Mouse (Mus musculus) hindbrain, embryonic 11.5 days (tissue): ENCODE data around the gene Tmem211. TPM values are rescaled to one million over a fixed set of nuclear protein-coding genes. Genes with fewer than 3 reads are reported as not detected.

ENCODE experiments used
- ATAC-seq: fragments of 200-750 bp; cut with Nextera tagmentation; 2 replicates; pipeline ENCODE4 v1.8.0; 2017; ENCODE audit warnings: mild to moderate bottlenecking, moderate TSS enrichment, moderate library complexity; ENCODE audit not compliant: low FRiP score
- DNase-seq: peaks from one replicate; pipeline ENCODE4 v3.0.0-alpha.2; 2015; ENCODE audit warnings: low spot score
- H3K27ac ChIP-seq: fragments of 300-500 bp; sonication (generic); 2 replicates; pipeline ENCODE4 v1.5.1; 2014; ENCODE audit warnings: mild to moderate bottlenecking, low read depth, low read length
- H3K27me3 ChIP-seq: fragments of 300-500 bp; sonication (generic); 2 replicates; pipeline ENCODE4 v1.6.1; 2014; ENCODE audit warnings: mild to moderate bottlenecking, low read length, moderate library complexity, mixed read lengths; ENCODE audit not compliant: control insufficient read depth, insufficient read depth
- H3K36me3 ChIP-seq: fragments of 300-500 bp; sonication (generic); 2 replicates; pipeline ENCODE4 v1.6.1; 2014; ENCODE audit warnings: mild to moderate bottlenecking, low read length, moderate library complexity, mixed read lengths; ENCODE audit not compliant: control insufficient read depth, insufficient read depth
- H3K4me1 ChIP-seq: fragments of 300-500 bp; sonication (generic); replicated peaks from 2 replicates; pipeline ENCODE4 v1.6.1; 2014; ENCODE audit warnings: low read length, mixed read lengths; ENCODE audit not compliant: control insufficient read depth, insufficient read depth
- H3K4me2 ChIP-seq: fragments of 300-500 bp; sonication (generic); replicated peaks from 2 replicates; pipeline ENCODE4 v1.6.1; 2014; ENCODE audit warnings: mild to moderate bottlenecking, low read depth, low read length
- H3K4me3 ChIP-seq: fragments of 300-500 bp; sonication (generic); 2 replicates; pipeline ENCODE4 v1.5.1; 2014; ENCODE audit warnings: low read depth, low read length
- H3K9ac ChIP-seq: fragments of 300-500 bp; sonication (generic); 2 replicates; pipeline ENCODE4 v1.6.1; 2014; ENCODE audit warnings: low read depth, low read length
- H3K9me3 ChIP-seq: fragments of 300-500 bp; sonication (generic); 2 replicates; pipeline ENCODE4 v1.6.1; 2016; ENCODE audit warnings: low read length; ENCODE audit not compliant: control insufficient read depth
- WGBS: fragments of 180-500 bp; shearing (Covaris S2); extraction: QIAGEN DNeasy Blood & Tissue Kit; methylation state at CpG from one replicate; pipeline ENCODE4 v1.1.7; 2014; 5-methylcytosine and 5-hydroxymethylcytosine counted together
- polyA plus RNA-seq: library from polyadenylated mRNA; unstranded; fragments of >200 nt; fragmentation: Nextera tagmentation; extraction: Ambion mirVana; gene quantifications from 2 replicates; pipeline ENCODE4 v1.2.1, GENCODE M21; 2014

The Tmem211 gene
- polyA plus RNA-seq, 1 experiment from 2014 or later, result not detected

DNA sequence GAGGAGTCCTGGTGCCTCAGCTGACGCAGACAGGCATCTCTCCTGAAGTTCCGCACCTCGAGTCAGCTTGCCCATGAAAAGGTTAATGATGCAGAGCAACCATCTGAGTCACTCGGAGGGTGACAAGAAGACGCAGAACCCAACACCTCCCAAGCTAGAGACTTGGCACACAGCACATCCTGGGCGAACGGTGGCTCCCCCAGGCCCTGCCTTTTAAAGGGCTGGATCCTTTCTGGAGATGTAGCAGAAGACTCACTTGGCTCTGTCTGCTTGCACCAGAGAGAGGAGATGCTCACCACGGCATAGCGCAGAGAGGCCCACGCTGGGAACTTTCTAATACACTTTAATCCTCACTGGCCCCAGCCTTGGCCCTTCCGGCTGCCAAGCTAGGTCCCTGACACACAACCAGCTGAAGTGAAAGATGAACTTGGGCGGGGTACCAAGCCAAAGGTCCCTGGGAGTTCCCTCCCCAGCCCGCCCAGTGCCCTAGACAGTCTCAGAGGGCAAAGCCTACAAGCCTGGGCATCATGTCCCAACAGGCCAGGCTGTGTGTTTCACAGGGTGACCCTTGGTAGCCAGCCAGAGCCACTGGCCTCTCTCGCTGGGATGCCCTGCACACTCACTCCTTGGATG, 10.3 kb upstream of the Tmem211 start:
- Histone ChIP-seq H3K4me2 (no peak overlapping the region), H3K36me3 (no peaks in the 10 kb centered on the region), H3K4me1 (no peaks in the 10 kb centered on the region), H3K27ac (no peak overlapping the region), H3K9ac (no peak overlapping the region), H3K9me3 (no peaks in the 10 kb centered on the region), H3K4me3 (no peak overlapping the region), H3K27me3 (no peaks in the 10 kb centered on the region)
- DNase-seq (no peak), ATAC-seq (no peak)
- WGBS, result 83% methylated on average over 14 of the region's 14 CpGs

DNA sequence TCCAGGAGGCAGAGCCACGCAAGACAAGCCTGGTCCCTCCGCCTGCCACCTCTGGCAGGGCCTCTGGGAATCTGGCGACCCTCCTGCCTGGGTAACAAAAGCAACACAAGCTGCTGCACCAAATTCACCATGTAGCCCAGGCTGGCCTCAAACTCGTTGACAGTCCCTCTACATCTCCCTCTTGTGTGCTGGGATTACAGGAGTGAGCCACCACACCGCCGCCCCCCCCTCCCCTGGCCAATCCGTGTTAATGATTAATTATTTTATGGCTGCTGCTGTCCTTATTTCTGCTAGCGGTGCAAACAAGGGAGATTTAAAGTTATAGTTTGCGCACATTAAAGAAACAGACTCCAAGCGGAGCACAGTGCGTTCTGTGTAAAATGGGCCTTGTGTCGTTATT, 9.6 kb upstream of the Tmem211 start:
- DNase-seq (no peak), ATAC-seq (no peak)
- Histone ChIP-seq H3K27me3 (no peaks in the 10 kb centered on the region), H3K9ac (no peak overlapping the region), H3K36me3 (no peaks in the 10 kb centered on the region), H3K4me3 (no peak overlapping the region), H3K4me2 (no peak overlapping the region), H3K9me3 (no peaks in the 10 kb centered on the region), H3K4me1 (no peaks in the 10 kb centered on the region), H3K27ac (no peak overlapping the region)
- 80% methylated on average over 12 of the region's 12 CpGs for WGBS

- H3K4me2 ChIP-seq, result no peak overlapping the region
- DNase-seq (no peak), ATAC-seq (no peak)
- H3K4me1 ChIP-seq, result no peaks in the 10 kb centered on the region
- H3K4me3 ChIP-seq, result no peak overlapping the region
- no peaks in the 10 kb centered on the region for H3K27me3 ChIP-seq
- no peak overlapping the region for H3K27ac ChIP-seq
- no peaks in the 10 kb centered on the region for H3K36me3 ChIP-seq
- no peak overlapping the region for H3K9ac ChIP-seq
- 84% methylated on average over 17 of the region's 17 CpGs for WGBS
- H3K9me3 ChIP-seq, result no peaks in the 10 kb centered on the region
These were observed 8.0 kb upstream of the Tmem211 start for GRCm38 (mm10) chr5:113218617-113219235.

DNA sequence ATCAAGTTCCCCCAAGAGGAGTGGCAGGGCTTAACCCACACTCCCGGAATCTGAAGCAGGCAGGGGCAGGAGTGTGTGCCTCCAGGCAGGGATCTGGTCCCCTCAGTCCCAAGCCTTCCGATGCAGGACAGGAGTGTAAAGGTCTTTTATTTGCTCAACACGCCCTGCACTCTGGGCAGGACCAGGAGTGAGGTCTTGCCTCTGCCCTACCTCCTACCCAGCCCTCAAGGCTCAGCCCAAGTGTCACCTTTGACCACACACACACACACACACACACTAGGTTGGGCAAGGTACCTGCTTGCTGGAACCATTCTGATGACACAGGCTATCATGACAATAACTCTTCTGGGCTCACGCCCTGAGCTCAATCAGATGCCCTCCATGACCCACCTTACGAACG, 7.3 kb upstream of the Tmem211 start:
- Histone ChIP-seq H3K4me1 (no peaks in the 10 kb centered on the region), H3K27me3 (no peaks in the 10 kb centered on the region), H3K36me3 (no peaks in the 10 kb centered on the region), H3K4me2 (no peak overlapping the region), H3K9me3 (no peaks in the 10 kb centered on the region), H3K4me3 (no peak overlapping the region), H3K27ac (no peak overlapping the region), H3K9ac (no peak overlapping the region)
- WGBS, result 75% methylated on average over 6 of the region's 6 CpGs
- DNase-seq (no peak), ATAC-seq (no peak)

GRCm38 (mm10) chr5:113219876-113220275, 6.8 kb upstream of the Tmem211 start:
- Histone ChIP-seq H3K27me3 (no peaks in the 10 kb centered on the region), H3K9me3 (no peaks in the 10 kb centered on the region), H3K4me1 (no peaks in the 10 kb centered on the region), H3K4me3 (no peak overlapping the region), H3K27ac (no peak overlapping the region), H3K9ac (no peak overlapping the region), H3K36me3 (no peaks in the 10 kb centered on the region), H3K4me2 (no peak overlapping the region)
- WGBS, result 54% methylated on average over 7 of the region's 7 CpGs
- DNase-seq (no peak), ATAC-seq (no peak)

GRCm38 (mm10) chr5:113220383-113221146, 6.1 kb upstream of the Tmem211 start:
- 2% methylated on average over 48 of the region's 64 CpGs for WGBS
- Histone ChIP-seq H3K36me3 (no peaks in the 10 kb centered on the region), H3K9me3 (no peaks in the 10 kb centered on the region), H3K4me3 (peak overlapping the region; percentile 56), H3K27ac (no peak overlapping the region), H3K27me3 (no peaks in the 10 kb centered on the region), H3K9ac (peak overlapping the region; percentile 52), H3K4me1 (no peaks in the 10 kb centered on the region), H3K4me2 (peak overlapping the region; percentile 97)
- ATAC-seq (peak; percentile 51; the same call in 1 of the 2 replicates), DNase-seq (peak; percentile 48)

- no peaks in the 10 kb centered on the region for H3K27me3 ChIP-seq
- peak within 1 kb of the TSS; percentile 97 for H3K4me2 ChIP-seq
- no peaks in the 10 kb centered on the region for H3K36me3 ChIP-seq
- H3K9me3 ChIP-seq, result no peaks in the 10 kb centered on the region
- peak; percentile 44; the same call in 1 of the 2 replicates for ATAC-seq
- H3K27ac ChIP-seq, result no peak within 1 kb of the TSS
- peaks cover 3% of the 10 kb centered on the region; the same call in 1 of the 2 replicates for H3K4me1 ChIP-seq
- peak within 1 kb of the TSS; percentile 52 for H3K9ac ChIP-seq
- peak within 1 kb of the TSS; percentile 56 for H3K4me3 ChIP-seq
- 9% methylated on average over 45 of the region's 62 CpGs for WGBS
- peak; percentile 87 for DNase-seq
These were observed 5.4 kb upstream of the Tmem211 start, which contains the start of gene 2900026A02Rik for GRCm38 (mm10) chr5:113221147-113221865. Gene 2900026A02Rik (minus strand): TSS chr5:113221236.

GRCm38 (mm10) chr5:113223888-113224287, 2.8 kb upstream of the Tmem211 start:
- no peak overlapping the region for H3K27ac ChIP-seq
- DNase-seq (no peak), ATAC-seq (no peak)
- WGBS, result 57% methylated on average over 4 of the region's 4 CpGs
- H3K4me2 ChIP-seq, result no peak overlapping the region
- H3K36me3 ChIP-seq, result no peaks in the 10 kb centered on the region
- no peak overlapping the region for H3K4me3 ChIP-seq
- H3K9me3 ChIP-seq, result no peaks in the 10 kb centered on the region
- H3K27me3 ChIP-seq, result no peaks in the 10 kb centered on the region
- H3K9ac ChIP-seq, result no peak overlapping the region
- H3K4me1 ChIP-seq, result peaks cover 4% of the 10 kb centered on the region; the same call in 1 of the 2 replicates
